Mouse (Mus musculus) layer of hippocampus, adult 9-10 months (tissue): ENCODE data around the gene Ctbp2.

ENCODE experiments used
- DNase-seq: peaks from one replicate; pipeline ENCODE4 v3.0.0; 2022; ENCODE audit warnings: low spot score

The Ctbp2 gene

DNA sequence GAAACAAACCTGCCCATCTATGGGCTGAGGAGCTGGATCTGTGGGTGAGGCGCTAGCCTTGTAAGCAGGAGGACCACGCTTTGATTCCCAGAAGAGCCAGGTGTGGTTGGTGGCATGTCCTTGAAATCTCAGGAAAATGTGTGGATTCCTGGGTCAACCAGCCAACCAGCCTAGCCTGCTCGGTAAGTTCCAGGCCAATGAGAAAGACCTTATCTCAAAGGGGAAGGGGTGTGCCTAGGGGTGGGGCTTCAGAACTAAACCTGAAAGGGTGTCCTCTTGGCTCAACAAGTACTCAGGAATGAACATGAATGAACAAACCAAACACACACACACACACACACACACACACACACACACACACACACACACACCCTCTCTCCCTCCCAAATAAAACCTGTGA lies 82.4 kb downstream of the Ctbp2 start:
- DNase-seq = no peak

DNA sequence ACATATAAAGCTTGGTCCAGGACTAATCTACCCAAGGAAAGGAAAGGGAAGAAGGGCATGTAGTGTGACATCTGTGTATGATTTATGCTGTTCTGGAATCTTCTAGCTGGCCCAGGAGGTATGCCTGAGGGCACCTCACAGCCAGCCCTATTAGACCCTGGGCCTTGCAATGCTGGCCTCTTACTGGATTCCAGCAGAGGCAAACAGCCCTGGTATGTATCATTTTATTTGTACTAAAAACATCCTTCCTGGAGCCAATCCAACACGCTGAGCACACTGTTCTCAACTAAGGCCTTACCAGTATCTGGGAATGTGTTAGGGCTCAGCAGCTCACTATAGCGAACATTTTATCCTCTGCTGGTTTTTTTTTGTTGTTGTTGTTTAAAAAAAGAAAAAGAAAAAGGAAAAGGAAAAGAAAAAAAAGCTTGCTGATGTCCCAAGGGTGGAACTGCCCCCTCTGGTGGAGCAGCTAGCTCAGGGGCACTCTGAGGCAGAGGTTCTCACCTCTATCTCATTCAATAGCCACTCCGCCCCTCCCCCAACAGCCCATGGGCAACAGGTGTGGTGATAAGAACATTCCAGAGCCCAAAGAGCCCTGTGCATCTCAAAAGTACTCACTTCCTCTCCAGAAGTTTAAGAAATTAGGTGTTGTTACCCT lies 83.3 kb downstream of the Ctbp2 start:
- DNase-seq = no peak

DNA sequence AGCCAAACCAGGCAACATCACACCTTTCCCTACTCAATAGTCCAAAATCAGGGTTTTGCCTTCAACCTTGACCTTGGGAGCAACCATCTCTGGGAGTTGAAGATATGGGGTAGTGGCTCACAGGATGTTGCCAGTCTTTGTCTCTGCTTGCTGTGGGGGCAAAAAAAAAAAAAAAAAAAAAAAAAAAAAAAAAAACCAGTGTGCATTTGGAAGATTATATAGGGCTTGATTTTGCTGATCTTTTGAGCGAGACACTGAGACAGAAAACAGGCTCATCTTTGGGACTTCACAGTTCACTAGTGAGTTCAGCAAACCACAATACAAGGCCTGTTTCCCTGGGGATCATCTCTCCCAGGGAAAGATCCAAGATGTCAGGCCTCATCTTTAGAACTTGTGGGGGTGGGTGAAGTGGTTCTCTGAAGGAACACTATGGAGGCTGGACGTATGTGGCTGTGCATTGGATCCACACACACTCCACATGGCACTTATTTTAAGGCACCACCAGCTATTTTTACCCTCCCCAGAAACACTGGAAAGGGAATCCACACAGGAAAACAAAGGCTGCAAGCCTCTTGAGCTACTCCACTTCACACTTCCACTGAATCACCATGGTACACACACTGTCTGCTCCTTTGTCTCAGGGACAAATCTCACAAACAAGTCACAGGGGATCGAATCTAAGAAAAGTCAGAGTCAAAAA lies 84.4 kb downstream of the Ctbp2 start:
- no peak for DNase-seq

DNA sequence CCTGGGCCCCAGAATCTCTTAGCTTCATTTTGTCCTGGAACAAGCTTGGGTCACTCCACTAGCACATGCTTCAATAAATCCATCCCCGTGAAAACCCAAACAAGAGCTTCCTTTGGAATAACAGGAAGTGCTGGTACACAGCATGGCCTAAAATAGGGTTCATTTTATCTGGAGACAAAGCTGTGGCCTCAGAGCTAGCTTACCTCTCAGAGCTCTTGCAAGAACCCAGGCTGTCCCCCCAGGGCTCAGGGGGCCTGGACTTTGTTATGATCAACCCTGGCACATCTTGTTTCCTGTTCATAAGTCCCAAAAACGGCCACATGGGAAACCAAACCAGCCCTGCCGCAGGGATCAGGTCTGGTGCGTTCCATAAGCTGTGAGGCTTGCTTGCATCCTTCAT lies 86.5 kb downstream of the Ctbp2 start:
- no peak for DNase-seq

DNA sequence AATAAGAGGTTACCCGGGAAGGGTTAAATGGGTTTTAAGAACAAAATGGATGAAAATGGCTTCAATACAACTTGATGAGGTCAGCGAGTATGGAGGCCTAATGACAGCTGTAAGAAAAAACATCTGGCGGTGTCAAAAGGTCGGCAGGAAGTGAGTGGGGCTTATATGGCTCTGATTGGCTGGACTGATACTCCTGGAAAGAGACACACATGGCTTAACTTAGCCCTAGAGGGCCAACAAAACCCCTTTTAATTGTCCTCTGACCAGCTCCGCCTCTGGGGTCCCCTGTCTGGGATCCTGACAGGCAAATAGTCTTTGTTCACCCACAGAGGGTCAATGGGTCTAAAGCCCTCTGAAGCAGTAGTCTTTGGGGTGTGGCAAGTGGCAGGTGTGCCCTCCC lies 86.9 kb downstream of the Ctbp2 start:
- no peak for DNase-seq

DNA sequence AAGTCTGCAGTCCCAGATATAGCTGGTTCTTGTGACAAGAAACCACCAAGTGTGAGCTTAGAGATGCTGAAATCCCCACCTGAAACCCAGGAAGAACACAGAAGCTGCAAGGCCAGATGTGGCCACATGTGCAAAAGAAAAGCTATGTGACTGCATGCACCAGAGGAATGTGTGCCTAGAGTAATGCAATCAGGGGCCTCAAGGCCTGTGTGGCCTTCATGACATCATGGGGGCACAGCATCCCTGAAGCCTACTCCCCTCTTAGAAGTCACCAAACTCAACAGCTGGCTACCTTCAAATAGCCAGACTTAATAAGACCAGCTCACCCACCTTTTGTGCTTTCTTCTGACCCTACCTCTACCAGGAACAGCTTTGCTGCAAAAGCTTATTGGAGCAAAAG lies 88.3 kb downstream of the Ctbp2 start:
- no peak for DNase-seq

DNA sequence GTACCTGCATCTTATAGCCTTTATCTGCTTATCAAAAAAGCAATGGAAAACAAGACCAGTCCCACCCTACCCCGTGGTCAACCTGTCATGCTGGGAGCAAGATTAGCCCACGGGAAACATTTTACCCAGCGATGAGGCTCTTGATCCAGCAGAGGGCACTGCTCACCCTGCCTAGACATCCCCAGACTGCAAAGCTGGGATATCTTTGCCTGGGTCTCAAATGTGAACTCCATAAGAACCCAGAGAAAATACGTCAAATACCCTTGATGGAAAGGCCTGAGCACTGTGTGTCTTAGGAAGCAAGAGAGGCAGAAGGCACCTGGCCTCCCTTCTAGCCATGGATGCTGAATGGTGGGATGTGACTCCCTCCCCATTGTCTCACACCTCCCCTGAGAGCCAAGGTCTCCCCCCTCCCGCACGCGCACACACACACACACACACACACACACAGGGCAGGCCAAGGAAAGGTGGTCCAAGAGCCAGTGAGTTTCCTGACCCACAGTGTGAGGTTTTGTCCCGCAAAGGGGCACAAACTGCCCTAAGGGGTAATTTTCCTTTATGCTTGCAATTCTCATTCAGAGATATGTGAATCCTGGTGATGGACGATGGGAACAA lies 91.5 kb downstream of the Ctbp2 start:
- no peak for DNase-seq

DNA sequence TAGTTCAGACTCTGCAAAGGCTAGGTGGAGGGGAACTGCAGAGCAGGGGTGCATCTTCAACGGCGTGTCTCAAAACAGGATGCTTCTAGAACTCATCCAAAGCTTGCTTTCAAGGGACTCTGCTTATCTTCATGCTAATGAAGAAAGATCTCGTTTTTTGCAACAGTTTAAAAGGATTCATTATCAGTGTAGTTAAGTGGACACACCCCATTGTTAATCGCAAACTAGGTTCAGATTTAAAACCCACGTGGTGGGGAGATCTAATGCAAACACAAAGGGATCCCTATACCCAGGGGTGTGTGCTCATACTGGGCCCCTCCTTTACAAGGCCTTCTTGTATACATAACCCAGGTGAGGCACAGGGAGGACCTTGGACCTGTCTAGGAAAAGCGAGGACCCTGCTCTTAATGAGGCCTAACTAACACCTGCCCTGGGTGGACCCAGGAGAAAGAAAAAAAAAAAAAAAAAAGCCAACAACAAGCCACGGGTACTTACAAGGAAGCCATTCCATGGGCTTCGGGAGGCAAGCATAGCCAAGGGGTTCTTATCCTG lies 94.6 kb downstream of the Ctbp2 start:
- DNase-seq = no peak

DNA sequence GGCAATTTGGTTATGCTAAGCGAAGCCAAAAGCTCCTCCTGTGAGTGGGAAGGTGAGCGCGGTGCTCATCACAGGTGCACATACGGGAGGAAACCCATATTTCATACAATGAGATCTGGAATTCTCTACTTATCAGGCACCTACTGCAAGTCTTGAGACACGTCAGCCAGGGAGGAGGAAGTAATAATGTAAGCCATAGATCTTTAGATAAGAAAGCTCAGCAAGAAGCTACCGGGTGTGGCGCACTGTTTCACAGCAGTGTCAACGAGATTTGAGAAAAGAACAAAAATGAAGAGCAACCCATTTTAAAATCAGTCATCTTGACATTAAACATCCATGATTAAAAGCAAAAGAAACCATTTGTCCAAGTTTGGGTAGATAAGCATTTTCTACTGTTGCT lies 95.2 kb downstream of the Ctbp2 start:
- no peak for DNase-seq

DNA sequence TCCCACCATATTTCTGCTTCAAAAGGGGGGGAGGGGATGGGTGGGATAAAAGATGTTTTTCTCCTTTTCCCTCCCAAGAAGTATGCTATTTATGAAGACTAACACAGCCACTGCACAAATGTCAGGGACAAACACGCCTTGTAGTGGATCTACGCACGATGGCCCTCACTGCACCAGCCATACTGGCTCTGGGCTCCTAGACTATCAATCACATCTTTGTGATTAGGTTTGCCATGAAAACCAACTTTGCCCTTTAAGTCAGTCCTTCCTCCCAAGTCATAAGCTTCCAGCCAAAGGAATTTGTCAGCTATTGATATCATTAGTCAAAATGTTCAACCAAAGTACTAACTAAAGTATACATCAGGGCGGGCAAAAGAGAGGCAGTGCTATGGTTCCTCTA lies 96.2 kb downstream of the Ctbp2 start:
- no peak for DNase-seq

DNA sequence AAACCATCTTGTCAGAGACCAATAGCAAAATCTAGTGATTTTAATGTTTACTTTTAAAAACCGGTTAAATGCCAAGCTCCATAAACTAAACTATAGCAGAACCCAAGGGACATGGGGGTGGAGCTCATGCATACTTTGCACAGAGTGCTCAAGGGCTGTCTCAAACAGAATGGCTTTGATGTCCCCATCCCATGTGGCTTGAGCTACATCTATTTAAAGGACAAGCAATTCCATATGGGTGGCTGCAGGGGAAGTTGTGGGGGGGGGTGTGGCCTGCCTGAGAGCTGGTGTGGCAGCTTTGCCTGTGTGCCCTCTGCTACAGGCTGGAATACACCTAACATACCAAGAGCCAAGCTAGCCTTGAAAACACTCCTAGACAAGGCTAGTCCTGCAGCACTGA lies 99.5 kb downstream of the Ctbp2 start:
- DNase-seq = no peak

DNA sequence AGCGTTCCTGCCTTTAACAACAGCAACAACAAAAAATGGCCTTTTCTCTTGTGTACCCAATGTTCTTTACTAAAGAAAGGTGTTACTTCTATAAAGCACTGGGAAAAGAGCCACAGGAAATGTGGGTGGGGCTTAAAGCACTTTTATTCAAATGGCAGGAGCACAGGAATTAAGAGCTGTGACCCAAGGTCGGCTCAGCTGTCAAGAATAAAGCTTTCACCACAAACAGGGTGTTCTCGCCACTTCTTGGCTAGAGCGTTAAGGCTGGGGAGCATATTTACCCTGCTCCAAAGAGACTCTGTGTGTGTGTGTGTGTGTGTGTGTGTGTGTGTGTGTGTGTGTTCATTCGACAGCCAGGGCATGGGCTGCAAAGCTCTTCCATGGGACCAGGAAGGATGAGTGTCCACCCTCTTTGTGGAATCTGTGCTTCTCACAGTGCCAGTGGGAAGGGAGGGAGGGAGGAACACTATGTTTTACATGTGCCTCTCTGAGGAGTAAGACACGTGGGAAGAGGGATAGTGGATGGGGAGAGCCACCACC lies 104.6 kb downstream of the Ctbp2 start:
- DNase-seq = no peak

DNA sequence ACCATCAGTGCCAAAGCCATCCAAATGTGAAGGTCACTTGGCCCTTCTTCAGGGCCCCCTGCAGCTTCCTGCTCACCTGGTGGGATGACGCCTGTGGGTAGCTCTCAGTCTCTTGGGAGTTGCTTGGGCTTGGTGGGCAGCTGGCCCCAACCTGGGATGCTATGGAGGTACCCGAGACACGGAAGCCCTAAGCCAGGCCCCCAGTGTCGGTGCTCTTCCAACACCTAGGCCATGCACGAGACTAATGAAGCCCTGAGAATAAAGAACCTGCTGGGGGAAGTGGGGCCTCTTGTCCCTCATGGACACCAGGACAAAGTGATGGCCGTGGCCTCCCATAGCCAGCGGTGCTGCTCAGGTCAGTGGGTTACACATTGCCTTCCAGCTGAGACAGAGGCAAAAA lies 105.2 kb downstream of the Ctbp2 start:
- DNase-seq = no peak

DNA sequence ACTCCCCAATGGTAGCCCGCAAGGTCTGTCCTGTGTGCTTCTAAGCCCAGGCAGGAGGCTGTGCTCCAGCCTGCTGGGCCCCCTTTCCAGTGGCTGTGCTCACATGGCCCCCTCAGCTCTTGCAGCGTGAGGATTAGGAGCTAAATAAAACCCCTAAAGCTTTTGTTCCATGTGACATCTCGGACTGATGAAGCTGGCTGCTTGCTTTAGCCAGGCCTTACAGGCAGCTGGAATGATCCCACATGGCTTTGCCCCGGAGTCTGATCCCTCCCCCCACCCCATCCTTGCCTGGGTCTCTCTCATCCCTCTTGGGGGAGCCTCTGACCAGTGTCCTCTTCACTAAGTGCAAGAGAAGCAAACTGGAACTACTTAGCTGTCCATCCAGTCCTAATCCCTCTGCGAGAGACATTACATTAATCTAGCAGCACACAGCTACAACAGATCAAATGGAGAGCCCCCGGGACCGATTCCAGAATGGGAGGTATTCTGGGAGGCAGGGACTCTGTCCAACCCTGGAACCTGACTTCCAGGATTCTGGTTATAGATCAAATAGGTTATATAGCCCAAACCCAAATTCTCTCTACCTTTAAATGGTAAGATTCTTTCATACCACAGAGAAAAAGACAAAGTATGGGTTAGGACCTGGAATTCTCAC lies 108.6 kb downstream of the Ctbp2 start:
- no peak for DNase-seq

DNA sequence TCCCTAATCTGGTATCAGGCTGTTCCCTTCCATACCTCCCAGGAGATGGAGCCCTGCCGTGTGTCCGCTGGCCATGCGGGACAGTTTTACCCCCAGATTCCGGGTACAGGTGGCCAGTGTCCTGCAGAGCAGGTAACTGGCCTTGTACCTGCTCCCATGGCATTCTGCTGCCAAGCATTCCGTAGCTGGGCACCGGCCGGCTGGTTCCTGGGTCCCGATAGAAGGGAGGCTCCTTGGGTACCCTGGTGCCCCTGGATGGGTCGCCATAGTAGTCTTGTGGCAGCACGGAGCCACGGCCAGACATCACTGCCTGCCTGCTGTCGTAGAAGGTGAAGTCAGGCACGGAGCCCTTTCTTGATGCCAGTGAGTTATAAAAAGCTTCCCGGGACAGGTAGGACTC lies 109.5 kb downstream of the Ctbp2 start:
- DNase-seq = no peak

DNA sequence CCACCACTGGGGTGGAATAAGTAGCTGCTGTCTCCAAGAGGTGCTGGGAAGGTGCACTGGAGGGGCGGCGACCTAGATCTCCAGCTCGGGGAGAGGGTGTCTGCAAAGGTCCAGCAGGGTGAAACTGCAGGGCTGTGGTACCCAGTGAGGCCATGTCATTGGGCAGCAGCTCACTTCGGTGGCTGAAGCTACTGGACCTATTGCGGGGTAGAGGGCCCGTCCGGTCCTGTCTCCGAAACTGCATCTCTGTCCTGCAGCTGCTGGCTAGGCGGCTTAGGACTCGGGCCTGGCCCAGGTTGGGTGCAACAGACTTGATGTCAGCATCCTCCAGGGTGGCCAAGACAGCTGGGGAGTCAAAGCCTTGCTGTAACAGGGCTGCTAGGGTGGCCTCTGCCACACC lies 110.2 kb downstream of the Ctbp2 start:
- DNase-seq = no peak

DNA sequence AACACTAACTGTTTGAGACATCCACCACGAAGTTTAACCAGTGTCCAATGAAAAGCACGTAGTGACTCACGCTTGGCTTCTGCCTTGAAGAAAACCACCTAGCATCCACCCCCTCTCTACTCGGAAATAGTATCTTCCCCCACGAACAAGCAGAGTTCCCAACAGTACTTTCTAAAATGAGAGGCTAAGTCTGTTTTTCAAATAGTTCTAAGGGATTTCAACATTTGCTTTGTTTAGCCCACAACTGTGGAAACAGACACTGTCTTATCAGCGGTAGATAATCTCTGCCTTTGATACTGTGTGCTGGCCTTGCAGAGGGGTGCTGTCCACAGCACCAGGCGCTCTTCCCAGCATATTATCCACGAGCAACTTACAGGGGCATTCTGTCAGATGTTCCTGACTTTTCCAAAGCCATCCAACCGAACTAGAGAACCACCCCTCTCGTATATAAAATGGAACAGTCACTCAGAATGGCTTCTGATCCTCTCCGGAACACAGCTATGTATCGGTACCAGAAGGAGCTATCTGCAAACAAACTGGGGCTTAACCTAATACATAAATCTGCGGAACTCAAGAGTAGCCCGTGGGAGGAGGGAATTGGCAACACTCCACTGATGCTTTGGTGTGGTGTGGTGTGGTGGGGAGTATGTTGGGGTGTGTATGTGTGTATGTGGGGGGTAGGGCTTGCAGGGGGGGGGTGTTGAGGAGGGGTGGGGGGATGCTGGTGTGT lies 111.4 kb downstream of the Ctbp2 start:
- DNase-seq = no peak

DNA sequence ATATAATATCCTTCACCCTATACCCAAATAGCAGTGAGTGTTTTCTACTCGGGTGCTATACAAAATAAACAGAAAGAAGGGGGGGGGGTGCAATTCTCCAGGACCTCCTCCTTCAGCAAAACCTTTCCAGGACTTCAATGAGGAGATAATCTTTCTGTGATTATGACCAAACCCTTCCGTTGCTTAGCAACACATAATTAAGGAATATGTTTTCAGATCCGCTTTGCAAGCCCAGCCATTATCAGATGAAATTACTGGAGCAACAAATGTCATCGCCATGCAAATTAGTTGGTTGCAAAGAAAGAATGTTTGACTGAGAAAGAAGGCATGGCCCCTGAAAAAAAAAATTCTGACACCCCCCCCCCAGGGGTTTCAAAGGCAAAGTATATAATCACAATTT lies 112.5 kb downstream of the Ctbp2 start:
- no peak for DNase-seq

DNA sequence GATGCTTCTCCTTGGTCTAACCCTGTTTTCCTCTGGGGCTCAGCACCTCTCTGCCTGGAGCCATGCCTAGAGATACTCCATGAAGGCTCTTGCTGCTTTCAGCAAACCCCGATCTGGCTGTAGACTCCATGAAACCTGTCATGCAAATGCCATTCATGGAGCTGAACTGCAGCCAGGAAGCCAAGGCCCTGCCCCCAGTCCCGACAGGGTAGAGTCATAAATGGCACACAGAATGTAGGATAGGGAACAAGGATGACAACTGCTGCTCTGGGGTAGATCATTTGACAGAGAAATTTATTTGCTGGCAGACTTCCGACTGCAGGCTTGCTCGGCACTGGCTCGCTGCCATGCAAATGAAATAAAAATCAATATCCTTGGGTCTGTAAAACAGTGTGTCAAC lies 113.0 kb downstream of the Ctbp2 start:
- DNase-seq = peak; percentile 54

DNA sequence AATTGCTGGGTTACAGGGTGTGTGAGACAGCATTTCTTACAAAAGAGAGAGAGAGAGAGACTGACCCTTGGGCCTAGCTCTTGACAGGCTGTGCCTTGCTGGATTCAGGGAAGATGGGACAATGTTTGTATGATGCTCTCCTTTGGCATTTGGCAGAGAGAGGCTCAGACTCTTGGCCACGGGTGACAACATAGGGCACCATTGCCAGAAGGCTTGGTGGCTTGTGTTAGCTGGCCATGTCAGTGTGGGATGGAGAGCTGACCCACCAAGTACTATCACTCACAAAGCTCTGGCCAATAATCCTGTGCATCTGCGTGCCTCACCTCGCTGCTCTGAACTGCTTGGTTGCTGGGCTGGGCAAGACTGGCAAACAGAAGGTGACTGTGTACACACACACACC lies 113.7 kb downstream of the Ctbp2 start:
- no peak for DNase-seq

DNA sequence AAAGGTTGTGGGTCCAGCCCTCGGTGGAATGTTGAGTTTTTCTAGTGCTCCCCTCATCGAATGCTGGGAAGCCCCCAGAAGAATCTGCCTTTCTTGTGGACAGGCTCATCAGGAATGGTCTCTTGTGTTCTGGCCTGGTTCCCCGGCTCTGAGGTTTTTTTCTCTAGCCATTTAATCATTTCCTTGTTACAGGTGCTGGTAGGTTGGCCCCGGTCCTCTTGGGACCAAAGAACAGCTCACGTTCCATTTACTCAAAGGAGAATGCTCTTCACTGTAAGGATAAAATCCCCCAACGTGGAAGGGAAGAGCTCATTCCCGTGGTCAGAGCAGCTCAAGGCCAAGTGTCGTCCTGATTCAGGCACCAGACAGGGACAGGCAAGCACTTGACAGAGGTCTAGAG lies 114.5 kb downstream of the Ctbp2 start:
- no peak for DNase-seq

DNA sequence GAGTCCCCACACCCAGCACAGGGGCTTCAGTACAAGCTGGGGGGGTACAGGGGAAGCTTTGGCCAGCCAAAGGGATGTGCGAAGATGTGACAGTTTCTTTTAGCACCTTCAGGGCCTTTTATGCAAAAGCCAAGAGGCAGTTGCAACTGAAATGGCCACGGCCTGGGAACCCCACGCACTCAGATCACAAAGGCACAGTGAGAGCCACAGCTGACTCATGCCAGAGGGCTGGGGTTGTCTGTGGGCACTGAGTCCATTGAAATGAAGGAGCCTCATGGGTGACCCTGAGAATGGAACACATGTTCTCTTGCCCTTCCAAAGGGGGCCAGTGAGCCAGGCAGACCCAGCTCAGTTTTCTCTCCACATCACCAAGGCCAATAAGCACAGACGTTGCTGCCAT lies 115.5 kb downstream of the Ctbp2 start:
- DNase-seq = no peak
